Mouse (Mus musculus) thymus, postnatal 0 days (tissue): ENCODE data around the gene 3100002H09Rik. TPM values are rescaled to one million over a fixed set of nuclear protein-coding genes. Genes with fewer than 3 reads are reported as not detected.

Experiments
- polyA plus RNA-seq: library from polyadenylated mRNA; unstranded; fragments of >200 nt; fragmentation: Nextera tagmentation; extraction: Ambion mirVana; gene quantifications from 2 replicates; pipeline ENCODE4 v1.2.1, GENCODE M21; 2015

Gene 3100002H09Rik
- polyA plus RNA-seq, 1 experiment from 2014 or later = not detected

Other genes starting within 250 kb of the 3100002H09Rik start
- gene Pou3f1, start 46.0 kb upstream of the 3100002H09Rik start, polyA plus RNA-seq = 0.12 and 0.18 TPM in 2 replicates
- 76.4 and 76.7 TPM in 2 replicates for gene Utp11, start 82.8 kb upstream of the 3100002H09Rik start, polyA plus RNA-seq
- 9.4 and 10.2 TPM in 2 replicates for gene Fhl3, start 89.9 kb upstream of the 3100002H09Rik start, polyA plus RNA-seq
- gene Sf3a3, start 104.0 kb upstream of the 3100002H09Rik start, polyA plus RNA-seq = 136 and 155 TPM in 2 replicates
- gene Inpp5b, start 131.0 kb upstream of the 3100002H09Rik start, polyA plus RNA-seq = 45.8 and 46.8 TPM in 2 replicates
- 13.2 and 14.2 TPM in 2 replicates for gene Mtf1, start 191.3 kb upstream of the 3100002H09Rik start, polyA plus RNA-seq
- gene Yrdc, start 239.9 kb upstream of the 3100002H09Rik start, polyA plus RNA-seq = 42.2 and 49.4 TPM in 2 replicates
- gene 1110065P20Rik, start 240.4 kb upstream of the 3100002H09Rik start, polyA plus RNA-seq = 37.4 and 42.6 TPM in 2 replicates